Mouse (Mus musculus): ENCODE measurements at regions not wholly inside any gene's neighbourhood (a gene's known extent, or its start where the extent isn't known, plus 50 kb on each side); places are given as distances from the start of the nearest gene placed in this dataset.

GRCm38 (mm10) chr3:52453041-52453440 is 184.9 kb downstream of the Foxo1 start:
- no peak for DNase-seq (ENCODE audit: low read depth, low spot score)

- no peak for DNase-seq (ENCODE audit: low read depth, low spot score)
Measured at GRCm38 (mm10) chr3:52452345-52452744, 184.2 kb downstream of the Foxo1 start.

GRCm38 (mm10) chr3:52446991-52447390 is 178.9 kb downstream of the Foxo1 start:
- no peak for DNase-seq (ENCODE audit: low read depth, low spot score)

- no peak for DNase-seq (ENCODE audit: low read depth, low spot score)
Measured at GRCm38 (mm10) chr3:52446500-52446899, 178.4 kb downstream of the Foxo1 start.

GRCm38 (mm10) chr3:52444420-52445119 is 176.4 kb downstream of the Foxo1 start:
- no peak for DNase-seq (ENCODE audit: low read depth, low spot score)

- no peak for DNase-seq (ENCODE audit: low read depth, low spot score)
Measured at GRCm38 (mm10) chr3:52443856-52444255, 175.7 kb downstream of the Foxo1 start.

- no peak for DNase-seq (ENCODE audit: low read depth, low spot score)
Measured at GRCm38 (mm10) chr3:52429014-52429589, 161.0 kb downstream of the Foxo1 start.

GRCm38 (mm10) chr3:52422826-52423225 is 154.7 kb downstream of the Foxo1 start:
- no peak for DNase-seq (ENCODE audit: low read depth, low spot score)

- DNase-seq (ENCODE audit: low read depth, low spot score), result no peak
Measured at GRCm38 (mm10) chr3:52416261-52416660, 148.1 kb downstream of the Foxo1 start.

GRCm38 (mm10) chr3:52415361-52415760 is 147.2 kb downstream of the Foxo1 start:
- no peak for DNase-seq (ENCODE audit: low read depth, low spot score)

GRCm38 (mm10) chr3:52414017-52414416 is 145.9 kb downstream of the Foxo1 start:
- no peak for DNase-seq (ENCODE audit: low read depth, low spot score)

- no peak for DNase-seq (ENCODE audit: low read depth, low spot score)
Measured at GRCm38 (mm10) chr3:52413187-52413746, 145.1 kb downstream of the Foxo1 start.

GRCm38 (mm10) chr3:52411356-52411755 is 143.2 kb downstream of the Foxo1 start:
- DNase-seq (ENCODE audit: low read depth, low spot score), result no peak

GRCm38 (mm10) chr3:52409465-52409864 is 141.3 kb downstream of the Foxo1 start:
- no peak for DNase-seq (ENCODE audit: low read depth, low spot score)

- DNase-seq (ENCODE audit: low read depth, low spot score), result no peak
Measured at GRCm38 (mm10) chr3:52406778-52407318, 138.7 kb downstream of the Foxo1 start.

- DNase-seq (ENCODE audit: low read depth, low spot score), result no peak
Measured at GRCm38 (mm10) chr3:52404636-52405035, 136.5 kb downstream of the Foxo1 start.

- no peak for DNase-seq (ENCODE audit: low read depth, low spot score)
Measured at GRCm38 (mm10) chr3:52403032-52403431, 134.9 kb downstream of the Foxo1 start.

Data from brain, embryonic 18.5 days (tissue).